Mouse (Mus musculus) heart, postnatal 0 days (tissue): ENCODE results near the gene Zic2. TPM values are rescaled to one million over a fixed set of nuclear protein-coding genes. Genes with fewer than 3 reads are reported as not detected.
A peak's percentile ranks its signal among the peaks of the same experiment; 100 is the strongest.

ENCODE experiments used
- ATAC-seq: fragments of 200-750 bp; cut with Nextera tagmentation; 2 replicates; pipeline ENCODE4 v1.8.0; 2017; ENCODE audit warnings: low read depth, moderate number of reproducible peaks, moderate library complexity; ENCODE audit not compliant: insufficient read depth
- DNase-seq: peaks from one replicate; pipeline ENCODE4 v3.0.0-alpha.2; 2016; ENCODE audit warnings: low spot score
- H3K27ac ChIP-seq: fragments of 300-500 bp; sonication (generic); 2 replicates; pipeline ENCODE4 v1.5.1; 2014; ENCODE audit warnings: low read depth, mild to moderate bottlenecking
- H3K27me3 ChIP-seq: fragments of 300-500 bp; sonication (generic); 2 replicates; pipeline ENCODE4 v1.6.1; 2014; ENCODE audit warnings: low read length, mixed read lengths; ENCODE audit not compliant: control insufficient read depth, insufficient read depth
- H3K36me3 ChIP-seq: fragments of 300-500 bp; sonication (generic); replicated peaks from 2 replicates; pipeline ENCODE4 v1.6.1; 2014; ENCODE audit warnings: low read length, mixed read lengths; ENCODE audit not compliant: control insufficient read depth, insufficient read depth
- H3K4me1 ChIP-seq: fragments of 300-500 bp; sonication (generic); 2 replicates; pipeline ENCODE4 v1.6.1; 2014; ENCODE audit warnings: antibody characterized with exemption; ENCODE audit not compliant: control insufficient read depth, insufficient read depth
- H3K4me2 ChIP-seq: fragments of 300-500 bp; sonication (generic); 2 replicates; pipeline ENCODE4 v1.6.1; 2014; ENCODE audit warnings: low read depth, mild to moderate bottlenecking, low read length, moderate library complexity
- H3K4me3 ChIP-seq: fragments of 300-500 bp; sonication (generic); 2 replicates; pipeline ENCODE4 v1.5.1; 2014; ENCODE audit warnings: low read depth, low read length
- H3K9ac ChIP-seq: fragments of 300-500 bp; sonication (generic); replicated peaks from 2 replicates; pipeline ENCODE4 v1.6.1; 2014; ENCODE audit warnings: low read depth, low read length, mixed read lengths
- H3K9me3 ChIP-seq: fragments of 300-500 bp; sonication (generic); replicated peaks from 2 replicates; pipeline ENCODE4 v1.6.1; 2016; ENCODE audit warnings: low read length; ENCODE audit not compliant: control insufficient read depth
- CTCF ChIP-seq: IDR thresholded peaks from 2 replicates; pipeline ENCODE4 v1.5.1; 2016; ENCODE audit warnings: antibody characterized with exemption, control low read depth, low read depth
- EP300 ChIP-seq: IDR thresholded peaks from 2 replicates; pipeline ENCODE4 v1.6.1; 2016; ENCODE audit warnings: antibody characterized with exemption, low read depth
- WGBS: fragments of 180-500 bp; shearing (Covaris S2); extraction: QIAGEN DNeasy Blood & Tissue Kit; methylation state at CpG from one replicate; pipeline ENCODE4 v1.1.7; 2014; 5-methylcytosine and 5-hydroxymethylcytosine counted together
- polyA plus RNA-seq: library from polyadenylated mRNA; unstranded; fragments of >200 nt; fragmentation: Nextera tagmentation; extraction: Ambion mirVana; gene quantifications from 2 replicates; pipeline ENCODE4 v1.2.1, GENCODE M21; 2015
- total RNA-seq: library from RNA; depleted of rRNA; stranded (reverse); fragments of >200 nt; gene quantifications from 2 replicates; pipeline ENCODE4 v1.2.3, GENCODE M21; 2014; ENCODE audit warnings: low replicate concordance; rRNA removed

The Zic2 gene
- total RNA-seq (not detected in 2 replicates), polyA plus RNA-seq (not detected in 2 replicates)

- no peaks in the 10 kb centered on the region for H3K9me3 ChIP-seq
- WGBS: 1% methylated on average over 44 of the region's 73 CpGs
- H3K9ac ChIP-seq: no peak within 1 kb of the TSS
- H3K4me1 ChIP-seq: 0 out of 2 replicates have a peak, but pooled peaks cover 5% of the 10 kb centered on the region
- H3K27me3 ChIP-seq: peaks cover 100% of the 10 kb centered on the region
- DNase-seq (no peak), ATAC-seq (peak; percentile 51)
- H3K36me3 ChIP-seq: no peaks in the 10 kb centered on the region
- H3K4me3 ChIP-seq: peak within 1 kb of the TSS; percentile 52
- no peak within 1 kb of the TSS for H3K27ac ChIP-seq
- H3K4me2 ChIP-seq: peak within 1 kb of the TSS; percentile 71
- no peak for TF ChIP-seq EP300
- TF ChIP-seq CTCF: no peak
Observed at GRCm38 (mm10) chr14:122474891-122475556, at the start of gene Zic2. Zic2 (plus strand) TSS chr14:122475435.

- no peak overlapping the region for H3K4me3 ChIP-seq
- WGBS: 59% methylated on average over 10 of the region's 10 CpGs
- ATAC-seq (no peak), DNase-seq (no peak)
- no peak overlapping the region for H3K4me2 ChIP-seq
- no peak overlapping the region for H3K9ac ChIP-seq
- H3K9me3 ChIP-seq: no peaks in the 10 kb centered on the region
- H3K27me3 ChIP-seq: no peaks in the 10 kb centered on the region
- no peaks in the 10 kb centered on the region for H3K4me1 ChIP-seq
- no peaks in the 10 kb centered on the region for H3K36me3 ChIP-seq
- TF ChIP-seq CTCF (no peak), EP300 (no peak)
- H3K27ac ChIP-seq: no peak overlapping the region
Observed at GRCm38 (mm10) chr14:122426529-122427203, 48.6 kb upstream of the Zic2 start.

- no peaks in the 10 kb centered on the region for H3K9me3 ChIP-seq
- H3K27ac ChIP-seq: no peak overlapping the region
- DNase-seq: no peak
- WGBS: 77% methylated on average over 8 of the region's 8 CpGs
- H3K27me3 ChIP-seq: no peaks in the 10 kb centered on the region
- no peak overlapping the region for H3K4me3 ChIP-seq
- TF ChIP-seq EP300 (no peak), CTCF (no peak)
- H3K4me2 ChIP-seq: no peak overlapping the region
- no peaks in the 10 kb centered on the region for H3K36me3 ChIP-seq
- no peaks in the 10 kb centered on the region for H3K4me1 ChIP-seq
- H3K9ac ChIP-seq: no peak overlapping the region
- no peak for ATAC-seq
Observed at GRCm38 (mm10) chr14:122427204-122427560, 48.1 kb upstream of the Zic2 start.

GRCm38 (mm10) chr14:122427654-122428053 is 47.6 kb upstream of the Zic2 start:
- TF ChIP-seq CTCF (no peak), EP300 (no peak)
- no peaks in the 10 kb centered on the region for H3K36me3 ChIP-seq
- no peak overlapping the region for H3K9ac ChIP-seq
- H3K4me3 ChIP-seq: no peak overlapping the region
- no peaks in the 10 kb centered on the region for H3K27me3 ChIP-seq
- no peaks in the 10 kb centered on the region for H3K9me3 ChIP-seq
- no peak for DNase-seq
- WGBS: 79% methylated on average over 3 of the region's 3 CpGs
- H3K4me1 ChIP-seq: no peaks in the 10 kb centered on the region
- no peak overlapping the region for H3K27ac ChIP-seq
- no peak overlapping the region for H3K4me2 ChIP-seq
- no peak for ATAC-seq

- no peak overlapping the region for H3K4me3 ChIP-seq
- no peak for ATAC-seq
- no peak overlapping the region for H3K27ac ChIP-seq
- DNase-seq: no peak
- H3K27me3 ChIP-seq: no peaks in the 10 kb centered on the region
- no peak overlapping the region for H3K9ac ChIP-seq
- WGBS: 65% methylated on average over 3 of the region's 3 CpGs
- no peak overlapping the region for H3K4me2 ChIP-seq
- no peaks in the 10 kb centered on the region for H3K9me3 ChIP-seq
- no peaks in the 10 kb centered on the region for H3K36me3 ChIP-seq
- no peaks in the 10 kb centered on the region for H3K4me1 ChIP-seq
- TF ChIP-seq EP300 (no peak), CTCF (no peak)
Observed at GRCm38 (mm10) chr14:122432558-122432957, 42.7 kb upstream of the Zic2 start.
